Mouse (Mus musculus) liver, embryonic 13.5 days (tissue): ENCODE data around the gene Mbnl1. TPM values are rescaled to one million over a fixed set of nuclear protein-coding genes. Genes with fewer than 3 reads are reported as not detected.

Source experiments
- ATAC-seq: fragments of 200-750 bp; cut with Nextera tagmentation; 2 replicates; pipeline ENCODE4 v1.8.0; 2017; ENCODE audit warnings: low read depth, mild to moderate bottlenecking, moderate number of reproducible peaks, moderate library complexity
- DNase-seq: peaks from one replicate; pipeline ENCODE4 v3.0.0; 2022
- H3K27ac ChIP-seq: fragments of 300-500 bp; sonication (generic); 2 replicates; pipeline ENCODE4 v1.5.1; 2015; ENCODE audit warnings: moderate library complexity, mild to moderate bottlenecking, inconsistent platforms
- H3K27me3 ChIP-seq: fragments of 300-500 bp; sonication (generic); 2 replicates; pipeline ENCODE4 v1.6.1; 2015; ENCODE audit warnings: mild to moderate bottlenecking, inconsistent platforms
- H3K36me3 ChIP-seq: fragments of 300-500 bp; sonication (generic); 2 replicates; pipeline ENCODE4 v1.6.1; 2015; ENCODE audit warnings: mild to moderate bottlenecking, inconsistent platforms
- H3K4me1 ChIP-seq: fragments of 300-500 bp; sonication (generic); replicated peaks from 2 replicates; pipeline ENCODE4 v1.6.1; 2015; ENCODE audit warnings: inconsistent platforms
- H3K4me2 ChIP-seq: fragments of 300-500 bp; sonication (generic); 2 replicates; pipeline ENCODE4 v1.6.1; 2015; ENCODE audit warnings: inconsistent platforms, mild to moderate bottlenecking, moderate library complexity
- H3K4me3 ChIP-seq: fragments of 300-500 bp; sonication (generic); replicated peaks from 2 replicates; pipeline ENCODE4 v1.5.1; 2015; ENCODE audit warnings: mild to moderate bottlenecking, inconsistent platforms
- H3K9ac ChIP-seq: fragments of 300-500 bp; sonication (generic); 2 replicates; pipeline ENCODE4 v1.6.1; 2015; ENCODE audit warnings: mild to moderate bottlenecking, inconsistent platforms
- H3K9me3 ChIP-seq: fragments of 300-500 bp; sonication (generic); replicated peaks from 2 replicates; pipeline ENCODE4 v1.6.1; 2016; ENCODE audit warnings: inconsistent platforms
- WGBS: fragments of 180-500 bp; shearing (Covaris S2); methylation state at CpG from one replicate; pipeline ENCODE4 v1.1.7; 2015; ENCODE audit not compliant: insufficient replicate concordance; 5-methylcytosine and 5-hydroxymethylcytosine counted together
- polyA plus RNA-seq: library from polyadenylated mRNA; unstranded; fragments of >200 nt; fragmentation: Nextera tagmentation; extraction: Ambion mirVana; gene quantifications from 2 replicates; pipeline ENCODE4 v1.2.1, GENCODE M21; 2015

Mbnl1 gene
- polyA plus RNA-seq, 1 experiment from 2014 or later, result 123 TPM

DNA sequence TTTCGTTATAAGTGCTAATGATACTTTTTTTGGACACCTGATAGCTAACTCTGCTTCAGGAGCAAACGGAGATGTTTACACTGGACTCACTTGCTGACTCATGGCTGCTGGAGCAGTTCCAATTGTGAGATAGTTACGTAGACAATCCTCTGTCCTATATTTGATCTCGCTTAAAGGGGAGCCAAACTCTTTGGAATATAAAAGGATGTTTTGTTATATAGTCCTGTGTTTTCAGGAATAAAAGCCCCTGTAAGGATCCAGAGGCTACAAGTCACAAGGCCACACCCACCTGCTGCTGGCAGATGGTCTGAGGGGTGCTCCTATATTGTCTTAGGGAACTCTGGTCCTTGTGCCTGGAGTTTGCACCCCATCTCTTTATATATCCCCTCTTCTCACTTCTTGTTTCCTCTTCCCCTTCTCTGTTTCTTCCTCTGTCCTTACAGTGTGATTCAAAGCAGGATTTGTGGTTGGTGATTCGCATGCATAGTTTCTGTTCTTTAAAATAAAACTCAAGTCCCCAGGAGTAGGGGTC, 97.9 kb downstream of the Mbnl1 start:
- peaks cover 70% of the 10 kb centered on the region for H3K4me1 ChIP-seq
- peak; percentile 69 for DNase-seq

DNA sequence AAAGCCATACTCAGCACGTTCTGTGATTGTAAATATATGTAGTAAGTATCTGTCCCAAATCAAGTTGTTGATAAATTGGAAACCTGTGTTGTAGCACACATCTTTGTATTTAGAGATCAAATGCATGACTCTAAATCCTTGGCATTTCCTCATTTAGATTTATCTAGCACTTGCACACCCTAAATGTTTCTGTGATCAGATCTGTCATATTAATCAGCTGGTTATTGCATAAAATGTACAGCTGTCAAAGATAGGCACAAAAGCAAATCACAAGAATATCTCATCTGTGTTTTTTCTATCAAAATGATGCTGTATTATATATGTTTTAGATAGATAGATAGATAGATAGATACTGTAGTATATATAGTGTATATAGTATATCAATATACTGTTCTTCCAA, 98.9 kb downstream of the Mbnl1 start:
- Histone ChIP-seq H3K4me1 (peaks cover 72% of the 10 kb centered on the region), H3K9me3 (no peaks in the 10 kb centered on the region), H3K27me3 (no peaks in the 10 kb centered on the region), H3K27ac (peak overlapping the region; percentile 89), H3K4me3 (no peak overlapping the region), H3K36me3 (no peaks in the 10 kb centered on the region), H3K4me2 (no peak overlapping the region), H3K9ac (no peak overlapping the region)
- WGBS, result 69% methylated on average over 1 of the region's 1 CpGs
- no peak for DNase-seq
- no peak for ATAC-seq

More for the DNA sequence above, 97.9 kb downstream of the Mbnl1 start:
- Histone ChIP-seq H3K9ac (peak overlapping the region; percentile 56), H3K27ac (peak overlapping the region; percentile 89), H3K9me3 (no peaks in the 10 kb centered on the region), H3K4me3 (no peak overlapping the region), H3K36me3 (peaks cover 3% of the 10 kb centered on the region; the same call in 1 of the 2 replicates), H3K4me2 (peak overlapping the region; percentile 48), H3K27me3 (no peaks in the 10 kb centered on the region)
- 28% methylated on average over 5 of the region's 5 CpGs for WGBS
- peak; percentile 79 for ATAC-seq

GRCm38 (mm10) chr3:60574199-60574598, 101.6 kb downstream of the Mbnl1 start:
- Histone ChIP-seq H3K9me3 (no peaks in the 10 kb centered on the region), H3K4me2 (peak overlapping the region; percentile 30), H3K4me1 (peaks cover 84% of the 10 kb centered on the region), H3K27me3 (no peaks in the 10 kb centered on the region), H3K9ac (no peak overlapping the region), H3K36me3 (no peaks in the 10 kb centered on the region), H3K27ac (peak overlapping the region; percentile 73), H3K4me3 (no peak overlapping the region)
- 8% methylated on average over 9 of the region's 9 CpGs for WGBS
- ATAC-seq (peak; percentile 75), DNase-seq (peak; percentile 54)

DNA sequence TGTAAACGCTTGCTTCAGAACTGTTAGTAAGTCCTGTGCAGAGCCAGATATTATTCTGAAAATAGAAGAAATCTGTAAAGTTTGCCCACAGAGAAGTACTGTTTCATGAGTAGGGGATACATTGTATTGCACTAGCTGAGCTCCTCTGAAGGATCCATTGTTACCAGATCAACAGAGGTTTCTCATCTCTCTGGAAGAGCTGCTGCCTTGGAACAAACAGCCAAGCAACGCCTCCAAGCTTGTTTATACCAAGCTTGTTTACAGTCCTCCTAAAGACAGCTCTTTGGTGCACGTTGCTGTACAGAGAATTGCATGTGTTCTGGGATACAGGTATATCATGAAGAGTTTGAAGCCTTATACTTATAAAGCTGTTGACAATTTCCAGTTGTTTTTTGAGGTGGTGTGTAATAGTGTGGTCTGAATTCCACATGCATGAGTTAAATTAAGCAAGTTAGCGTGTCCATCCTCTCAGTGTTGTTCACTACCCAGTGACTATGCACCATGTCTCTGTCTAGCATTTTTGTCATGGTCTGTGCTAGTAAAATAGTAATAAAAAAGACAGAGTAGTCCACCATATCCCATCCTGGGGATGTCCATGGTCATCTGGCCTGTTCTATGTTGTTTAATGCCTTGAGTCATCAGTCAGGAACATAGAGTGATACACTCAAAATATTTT, 102.4 kb downstream of the Mbnl1 start:
- Histone ChIP-seq H3K4me2 (0 out of 2 replicates have a peak overlapping the region, but pooled peaks have one; percentile 30), H3K27ac (peak overlapping the region; percentile 73), H3K4me3 (no peak overlapping the region), H3K4me1 (peaks cover 81% of the 10 kb centered on the region), H3K9ac (no peak overlapping the region), H3K9me3 (no peaks in the 10 kb centered on the region), H3K27me3 (no peaks in the 10 kb centered on the region), H3K36me3 (no peaks in the 10 kb centered on the region)
- ATAC-seq (no peak), DNase-seq (no peak)
- WGBS, result 59% methylated on average over 4 of the region's 4 CpGs

GRCm38 (mm10) chr3:60575945-60576344, 103.3 kb downstream of the Mbnl1 start:
- Histone ChIP-seq H3K9ac (no peak overlapping the region), H3K36me3 (no peaks in the 10 kb centered on the region), H3K4me1 (peaks cover 84% of the 10 kb centered on the region), H3K4me3 (no peak overlapping the region), H3K27me3 (no peaks in the 10 kb centered on the region), H3K27ac (peak overlapping the region; percentile 54), H3K4me2 (no peak overlapping the region), H3K9me3 (no peaks in the 10 kb centered on the region)
- ATAC-seq (no peak), DNase-seq (no peak)
- WGBS, result 34% methylated on average over 2 of the region's 2 CpGs

- Histone ChIP-seq H3K27ac (peak overlapping the region; percentile 54), H3K9ac (no peak overlapping the region), H3K36me3 (no peaks in the 10 kb centered on the region), H3K4me2 (no peak overlapping the region), H3K9me3 (no peaks in the 10 kb centered on the region), H3K4me3 (no peak overlapping the region), H3K27me3 (no peaks in the 10 kb centered on the region), H3K4me1 (peaks cover 80% of the 10 kb centered on the region)
- DNase-seq (no peak), ATAC-seq (no peak)
- WGBS, result 52% methylated on average over 9 of the region's 9 CpGs
Measured at GRCm38 (mm10) chr3:60576366-60577046, 103.9 kb downstream of the Mbnl1 start.

DNA sequence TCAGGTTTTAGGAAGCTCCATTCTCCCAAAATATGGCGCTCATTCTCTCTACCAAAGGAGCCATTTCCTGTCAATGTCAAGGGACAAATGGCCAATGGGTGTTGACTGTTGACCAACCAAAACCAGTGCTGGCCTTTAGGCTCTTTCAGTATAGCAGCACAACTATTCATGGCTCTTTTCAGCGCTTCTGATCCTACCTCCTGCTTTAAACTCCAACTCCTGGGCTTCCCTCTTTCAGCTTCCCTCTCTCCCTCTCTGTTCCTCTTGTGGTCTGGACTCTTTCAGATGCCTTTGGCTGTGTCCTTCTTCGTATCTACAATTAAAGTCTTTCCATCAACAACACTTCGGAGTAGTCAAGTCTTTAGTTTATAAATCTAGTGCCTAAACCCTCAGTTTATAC, 107.2 kb downstream of the Mbnl1 start:
- Histone ChIP-seq H3K9ac (no peak overlapping the region), H3K9me3 (no peaks in the 10 kb centered on the region), H3K4me3 (no peak overlapping the region), H3K4me1 (peaks cover 72% of the 10 kb centered on the region), H3K4me2 (no peak overlapping the region), H3K27me3 (no peaks in the 10 kb centered on the region), H3K27ac (no peak overlapping the region), H3K36me3 (no peaks in the 10 kb centered on the region)
- ATAC-seq (no peak), DNase-seq (no peak)
- WGBS, result 77% methylated on average over 4 of the region's 4 CpGs

DNA sequence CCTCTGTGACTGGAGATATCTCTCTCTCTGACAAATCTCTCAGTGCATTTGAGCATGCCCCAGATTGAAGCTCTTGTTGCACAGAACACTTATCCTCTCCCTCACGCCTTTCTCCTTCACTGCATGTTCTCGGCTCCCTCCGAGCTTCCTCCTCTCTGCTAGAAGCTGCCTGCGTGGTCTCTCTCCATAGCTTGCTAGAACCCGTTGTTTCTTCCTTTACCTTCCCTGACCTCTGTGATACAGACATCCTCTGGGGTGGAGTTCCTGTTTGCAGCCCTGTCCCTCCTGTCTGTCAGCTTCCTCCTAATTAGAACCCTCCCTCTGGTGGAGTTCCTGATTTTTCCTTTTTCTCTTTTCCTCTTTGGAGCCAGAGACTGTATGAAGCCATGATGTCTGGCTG, 108.1 kb downstream of the Mbnl1 start:
- 0 out of 2 replicates have a peak, but pooled peaks have one; percentile 20 for ATAC-seq
- Histone ChIP-seq H3K9me3 (no peaks in the 10 kb centered on the region), H3K4me2 (no peak overlapping the region), H3K27me3 (no peaks in the 10 kb centered on the region), H3K4me3 (no peak overlapping the region), H3K4me1 (peaks cover 65% of the 10 kb centered on the region), H3K9ac (no peak overlapping the region), H3K27ac (peak overlapping the region; percentile 3; the same call in 1 of the 2 replicates), H3K36me3 (no peaks in the 10 kb centered on the region)
- WGBS, result 32% methylated on average over 5 of the region's 5 CpGs
- DNase-seq, result no peak

DNA sequence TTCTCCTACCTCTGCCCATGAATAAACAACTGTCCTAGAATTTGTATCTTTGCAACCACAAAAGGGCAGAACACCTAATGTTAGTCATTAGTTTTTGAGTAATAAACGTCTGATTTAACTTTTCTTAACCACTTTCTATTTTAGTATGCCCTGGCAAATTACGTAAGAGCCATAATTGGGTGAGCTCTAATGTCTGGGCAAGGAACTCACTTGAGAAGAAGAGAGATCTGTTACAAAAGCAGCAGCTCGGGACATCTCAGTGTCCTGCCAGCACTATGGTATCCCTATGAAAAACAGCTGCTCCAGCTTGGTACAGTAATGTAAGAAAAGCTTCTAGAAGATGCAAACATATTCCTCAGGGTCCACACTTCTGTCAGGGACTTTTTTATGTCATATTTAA, 109.5 kb downstream of the Mbnl1 start:
- H3K4me1 ChIP-seq, result peaks cover 65% of the 10 kb centered on the region
- no peak for ATAC-seq
- 56% methylated on average over 3 of the region's 3 CpGs for WGBS
- DNase-seq, result no peak
- H3K27me3 ChIP-seq, result no peaks in the 10 kb centered on the region
- H3K4me3 ChIP-seq, result no peak overlapping the region
- H3K27ac ChIP-seq, result no peak overlapping the region
- H3K4me2 ChIP-seq, result no peak overlapping the region
- no peaks in the 10 kb centered on the region for H3K9me3 ChIP-seq
- no peaks in the 10 kb centered on the region for H3K36me3 ChIP-seq
- H3K9ac ChIP-seq, result no peak overlapping the region

DNA sequence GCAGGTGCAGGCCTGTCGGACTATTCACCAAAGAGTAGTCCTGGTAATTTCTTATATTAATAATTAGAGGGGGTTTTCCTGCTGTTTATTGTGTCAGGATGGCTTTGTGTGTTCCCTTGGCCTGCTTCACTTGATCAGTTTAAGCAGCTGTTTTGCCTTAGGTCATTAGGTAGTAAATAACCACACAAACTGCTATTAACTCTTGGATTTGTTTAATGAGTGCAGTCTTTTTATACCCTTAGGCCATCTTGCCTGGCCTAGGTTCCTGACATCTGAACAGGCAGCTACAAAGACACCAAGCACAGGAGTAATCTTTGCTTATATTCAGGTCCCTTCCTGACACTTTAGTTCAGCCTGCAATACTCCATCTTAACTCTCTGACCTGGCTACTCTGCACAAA, 110.0 kb downstream of the Mbnl1 start:
- ATAC-seq, result no peak
- no peaks in the 10 kb centered on the region for H3K9me3 ChIP-seq
- 96% methylated on average over 1 of the region's 1 CpGs for WGBS
- H3K36me3 ChIP-seq, result no peaks in the 10 kb centered on the region
- no peak overlapping the region for H3K4me2 ChIP-seq
- H3K4me3 ChIP-seq, result no peak overlapping the region
- H3K27me3 ChIP-seq, result no peaks in the 10 kb centered on the region
- peaks cover 63% of the 10 kb centered on the region for H3K4me1 ChIP-seq
- no peak for DNase-seq
- H3K9ac ChIP-seq, result no peak overlapping the region
- no peak overlapping the region for H3K27ac ChIP-seq

DNA sequence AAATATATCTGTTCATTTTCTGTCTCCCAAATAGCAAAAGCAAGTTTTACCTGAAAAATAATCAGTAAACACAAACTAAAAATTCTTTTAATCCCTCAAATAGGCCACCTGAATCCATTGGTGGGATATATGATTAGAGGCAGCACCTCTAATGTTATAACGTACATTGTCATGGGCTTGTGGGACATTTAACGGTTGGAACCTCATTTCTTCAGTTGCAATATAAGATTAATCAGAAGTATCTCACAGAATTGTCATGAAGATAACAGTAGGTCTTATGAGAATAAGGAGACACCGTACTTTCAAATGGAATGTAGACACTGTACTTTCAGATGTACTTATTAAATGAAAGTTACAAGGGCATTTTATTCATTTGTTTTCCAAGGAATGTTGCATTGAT, 112.1 kb downstream of the Mbnl1 start:
- Histone ChIP-seq H3K4me2 (no peak overlapping the region), H3K4me3 (no peak overlapping the region), H3K27me3 (no peaks in the 10 kb centered on the region), H3K9me3 (no peaks in the 10 kb centered on the region), H3K9ac (no peak overlapping the region), H3K36me3 (no peaks in the 10 kb centered on the region), H3K27ac (no peak overlapping the region), H3K4me1 (peaks cover 60% of the 10 kb centered on the region)
- DNase-seq, result no peak
- no peak for ATAC-seq
- WGBS, result 51% methylated on average over 3 of the region's 3 CpGs
